In the genomic region with DNA sequence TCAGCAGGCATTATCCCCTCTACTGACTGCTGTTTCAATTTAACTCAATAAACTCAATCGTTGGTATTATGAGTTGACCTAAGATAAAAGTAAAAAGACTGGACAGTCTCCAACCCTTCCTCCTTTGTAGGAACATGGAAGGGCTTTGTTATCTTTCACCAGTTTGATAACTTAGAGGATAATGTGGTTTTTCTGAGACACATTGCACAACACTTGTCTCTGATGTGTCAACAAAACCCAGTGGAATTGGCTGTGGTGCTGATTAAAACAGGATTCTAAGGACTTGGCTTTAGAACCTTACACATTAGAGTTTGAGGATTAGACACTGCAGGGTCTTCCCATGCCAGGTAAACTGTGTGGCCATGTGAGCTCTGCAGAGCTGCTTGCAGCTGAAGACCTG, we compare ENCODE assay signal across 24 mouse cellular contexts. TPM values are rescaled to one million over a fixed set of nuclear protein-coding genes. Genes with fewer than 3 reads are reported as not detected.
DNase-seq lines count a peak whose midpoint lies in the region; ATAC-seq lines count a peak whose summit lies in the region.
"Had no signal": no experiment of that assay in that cellular context is flagged by ENCODE, and none has a peak within 500 bp of the region (broad histone marks: within the 10 kb centered on the region; RNA-seq: fewer than 3 reads in every experiment).

No protein-coding gene starts in this region.

- no peaks in the 10 kb centered on the region for H3K9me3 ChIP-seq in hindbrain, embryonic 14.5 days (ENCODE audit: control insufficient read depth, low read length)
- H3K9me3 ChIP-seq in intestine, embryonic 16.5 days (ENCODE audit: control insufficient read depth, low read length), result no peaks in the 10 kb centered on the region
- H3K9me3 ChIP-seq: embryonic facial prominence, embryonic 13.5 days; embryonic facial prominence, embryonic 15.5 days; forebrain, embryonic 13.5 days; forebrain, embryonic 15.5 days had no signal

- H3K27ac ChIP-seq in hindbrain, embryonic 14.5 days, result no peak overlapping the region
- no peak overlapping the region for H3K27ac ChIP-seq in intestine, embryonic 16.5 days (ENCODE audit: low read length)
- H3K27ac ChIP-seq: embryonic facial prominence, embryonic 13.5 days; embryonic facial prominence, embryonic 15.5 days; forebrain, embryonic 13.5 days; forebrain, embryonic 15.5 days had no signal

- peak; percentile 80 for DNase-seq in 416B (ENCODE audit: low read depth)
- DNase-seq in fibroblast of lung, adult 2 months (ENCODE audit: low read depth), result peak; percentile 6
- DNase-seq in urinary bladder, postnatal 36 days (ENCODE audit: low spot score in 2 of 2), result no peak
- no peak for DNase-seq in hindbrain, embryonic 14.5 days (ENCODE audit: low spot score)
- DNase-seq: adrenal gland, adult 2 months; adrenal gland, postnatal 10 days; adrenal gland, postnatal 25 days; cerebellum, adult 11 months; cerebellum, adult 18-20 months; cerebellum, adult 9-10 months; cerebellum, postnatal 10 days; cerebellum, postnatal 25 days; embryo, embryonic 11 days; forebrain, postnatal 0 days had no signal

- WGBS in hindbrain, embryonic 14.5 days, result 74% methylated on average over 1 of the region's 1 CpGs
- 52% methylated on average over 1 of the region's 1 CpGs for WGBS in intestine, embryonic 16.5 days

- H3K9ac ChIP-seq in hindbrain, embryonic 14.5 days, result no peak overlapping the region
- H3K9ac ChIP-seq in intestine, embryonic 16.5 days (ENCODE audit: low read depth, low read length), result no peak overlapping the region
- H3K9ac ChIP-seq: embryonic facial prominence, embryonic 13.5 days; embryonic facial prominence, embryonic 15.5 days; forebrain, embryonic 13.5 days; forebrain, embryonic 15.5 days; forebrain, postnatal 0 days had no signal

- H3K4me1 ChIP-seq in hindbrain, embryonic 14.5 days (replicated peaks; ENCODE audit: control insufficient read depth, insufficient read depth, low read length), result 0 out of 2 replicates have a peak, but pooled peaks cover 5% of the 10 kb centered on the region
- H3K4me1 ChIP-seq in intestine, embryonic 16.5 days (ENCODE audit: control insufficient read depth, insufficient read depth, low read length), result no peaks in the 10 kb centered on the region
- H3K4me1 ChIP-seq: embryonic facial prominence, embryonic 15.5 days; forebrain, embryonic 13.5 days had no signal

- peak; percentile 29; the same call in 1 of the 2 replicates for ATAC-seq in megakaryocyte progenitor cell, adult 5-6 weeks (replicated peaks; ENCODE audit: poor library complexity)
- ATAC-seq in hindbrain, embryonic 14.5 days (ENCODE audit: low FRiP score), result no peak
- no peak for ATAC-seq in intestine, embryonic 16.5 days
- ATAC-seq: forebrain, embryonic 13.5 days; forebrain, embryonic 15.5 days; forebrain, postnatal 0 days had no signal

- H3K36me3 ChIP-seq in hindbrain, embryonic 14.5 days (replicated peaks; ENCODE audit: control insufficient read depth, insufficient read depth), result no peaks in the 10 kb centered on the region
- H3K36me3 ChIP-seq in intestine, embryonic 16.5 days (ENCODE audit: control insufficient read depth, insufficient read depth, low read length), result no peaks in the 10 kb centered on the region
- H3K36me3 ChIP-seq: embryonic facial prominence, embryonic 13.5 days; embryonic facial prominence, embryonic 15.5 days; forebrain, embryonic 15.5 days had no signal

- no peak overlapping the region for H3K4me2 ChIP-seq in hindbrain, embryonic 14.5 days (replicated peaks)
- H3K4me2 ChIP-seq in intestine, embryonic 16.5 days (ENCODE audit: low read depth, low read length), result no peak overlapping the region
- H3K4me2 ChIP-seq: embryonic facial prominence, embryonic 13.5 days; embryonic facial prominence, embryonic 15.5 days; forebrain, embryonic 13.5 days; forebrain, embryonic 15.5 days had no signal

- no peak overlapping the region for H3K4me3 ChIP-seq in hindbrain, embryonic 14.5 days (replicated peaks; ENCODE audit: low read length)
- no peak overlapping the region for H3K4me3 ChIP-seq in intestine, embryonic 16.5 days (ENCODE audit: low read length)
- H3K4me3 ChIP-seq: embryonic facial prominence, embryonic 13.5 days; embryonic facial prominence, embryonic 15.5 days; erythroblast, embryonic 14.5 days; forebrain, embryonic 13.5 days; forebrain, embryonic 15.5 days had no signal

- H3K27me3 ChIP-seq in hindbrain, embryonic 14.5 days (ENCODE audit: control insufficient read depth, insufficient read depth, low read length), result no peaks in the 10 kb centered on the region
- no peaks in the 10 kb centered on the region for H3K27me3 ChIP-seq in intestine, embryonic 16.5 days (replicated peaks; ENCODE audit: control insufficient read depth, insufficient read depth, low read length)
- H3K27me3 ChIP-seq: embryonic facial prominence, embryonic 13.5 days; embryonic facial prominence, embryonic 15.5 days; forebrain, embryonic 13.5 days; forebrain, embryonic 15.5 days had no signal

RNA-seq across cellular contexts. Expression of gene Emcn, which starts 20.9 kb away (rescaled TPM):
- total RNA-seq in megakaryocyte progenitor cell, adult 5-6 weeks (2015), result 0.88 and 2.0 TPM in 2 replicates
- 0.12 and 1.6 TPM in 2 replicates for total RNA-seq in megakaryocyte progenitor cell, adult 5-6 weeks (2017)
- 14.3 and 18.7 TPM in 2 replicates for polyA plus RNA-seq in hindbrain, embryonic 14.5 days (2014; fragmentation: Nextera tagmentation; extraction: Ambion mirVana)
- 19.1 and 20.3 TPM in 2 replicates for polyA plus RNA-seq in intestine, embryonic 16.5 days (2015; fragmentation: Nextera tagmentation; extraction: Ambion mirVana)
- total RNA-seq: ES-E14, MEL had no signal
- polyA plus RNA-seq: C2C12; erythroblast, embryonic 14.5 days had no signal

Comparison
In these comparisons a context has a peak if more than half of its experiments do, and no peak if none do; other contexts are left out.
1. DNase-seq: peak in 416B (single experiment) and fibroblast of lung, adult 2 months (single experiment); none in urinary bladder, postnatal 36 days (0 of 2) and hindbrain, embryonic 14.5 days (single experiment).